Mouse (Mus musculus) thymus, adult 2 months (tissue): ENCODE data around the gene Ppp1r13b. TPM values are rescaled to one million over a fixed set of nuclear protein-coding genes. Genes with fewer than 3 reads are reported as not detected.

Experiments used
- DNase-seq: peaks from one replicate; pipeline ENCODE4 v3.0.0; 2021
- H3K27ac ChIP-seq: fragments of 200-500 bp; 2 replicates; pipeline ENCODE4 v1.5.1; 2012; ENCODE audit warnings: low read length, control low read depth; ENCODE audit not compliant: control insufficient read depth, insufficient read depth
- H3K27me3 ChIP-seq: fragments of 200-500 bp; 2 replicates; pipeline ENCODE4 v1.6.1; 2012; ENCODE audit warnings: mild to moderate bottlenecking, low read length, moderate library complexity, mixed read lengths; ENCODE audit not compliant: control insufficient read depth, insufficient read depth
- H3K36me3 ChIP-seq: fragments of 200-500 bp; 2 replicates; pipeline ENCODE4 v1.6.1; 2012; ENCODE audit warnings: mild to moderate bottlenecking, low read length, moderate library complexity; ENCODE audit not compliant: control insufficient read depth, insufficient read depth
- H3K4me1 ChIP-seq: fragments of 200-500 bp; replicated peaks from 2 replicates; pipeline ENCODE4 v1.6.1; 2012; ENCODE audit warnings: low read length; ENCODE audit not compliant: control insufficient read depth, insufficient read depth
- H3K4me3 ChIP-seq: fragments of 200-500 bp; 2 replicates; pipeline ENCODE4 v1.5.1; 2012; ENCODE audit warnings: mild to moderate bottlenecking, low read length, control low read depth, moderate library complexity; ENCODE audit not compliant: control insufficient read depth, insufficient read depth
- CTCF ChIP-seq: fragments of 200-500 bp; IDR thresholded peaks from 2 replicates; pipeline ENCODE4 v1.5.1; 2012; ENCODE audit warnings: mild to moderate bottlenecking, control low read depth, low read length, moderate library complexity, borderline replicate concordance; ENCODE audit not compliant: control insufficient read depth, poor library complexity, insufficient read depth; ENCODE audit errors: extremely low read depth
- POLR2A ChIP-seq: fragments of 200-500 bp; IDR thresholded peaks from 2 replicates; pipeline ENCODE4 v1.6.1; 2012; ENCODE audit warnings: mild to moderate bottlenecking, low read length, control low read depth, moderate library complexity; ENCODE audit not compliant: control insufficient read depth, poor library complexity, insufficient read depth; ENCODE audit errors: extremely low read depth
- WGBS: fragments of 180-500 bp; shearing (Covaris S2); methylation state at CpG from one replicate; pipeline ENCODE4 v1.1.7; 2018; 5-methylcytosine and 5-hydroxymethylcytosine counted together
- polyA plus RNA-seq: library from polyadenylated mRNA; depleted of rRNA; stranded (reverse); fragments of >200 nt; gene quantifications from 2 replicates; pipeline ENCODE4 v1.2.3, GENCODE M21; 2012

The Ppp1r13b gene
- polyA plus RNA-seq, 1 experiment = 30.1 TPM

- no peak overlapping the region for H3K27ac ChIP-seq
- peak overlapping the region; percentile 68 for H3K4me3 ChIP-seq
- WGBS = 44% methylated on average over 19 of the region's 19 CpGs
- H3K27me3 ChIP-seq = no peaks in the 10 kb centered on the region
- no peak for DNase-seq
- TF ChIP-seq CTCF (no peak), POLR2A (no peak)
- peaks cover 33% of the 10 kb centered on the region for H3K4me1 ChIP-seq
- no peaks in the 10 kb centered on the region for H3K36me3 ChIP-seq
These were observed 92.8 kb downstream of the Ppp1r13b start for GRCm38 (mm10) chr12:111814769-111815762.

GRCm38 (mm10) chr12:111813766-111814617 lies 93.9 kb downstream of the Ppp1r13b start, which contains the start of the genes Xrcc3 and Zfyve21:
Xrcc3 (minus strand) TSS chr12:111813873.
Zfyve21 (plus strand) TSS chr12:111814170.
- WGBS = under 1% methylated on average over 87 of the region's 87 CpGs

GRCm38 (mm10) chr12:111813111-111813765 lies 94.7 kb downstream of the Ppp1r13b start:
- no peak for DNase-seq
- H3K27ac ChIP-seq = no peak overlapping the region
- peaks cover under 1% of the 10 kb centered on the region for H3K36me3 ChIP-seq
- H3K4me3 ChIP-seq = peak overlapping the region; percentile 75
- 7% methylated on average over 27 of the region's 27 CpGs for WGBS
- no peaks in the 10 kb centered on the region for H3K27me3 ChIP-seq
- peaks cover 41% of the 10 kb centered on the region for H3K4me1 ChIP-seq
- TF ChIP-seq POLR2A (no peak), CTCF (no peak)

More at GRCm38 (mm10) chr12:111813766-111814617, 93.9 kb downstream of the Ppp1r13b start, which contains the start of the genes Xrcc3 and Zfyve21:
- peak; percentile 98 for DNase-seq
- Histone ChIP-seq H3K27me3 (no peaks in the 10 kb centered on the region), H3K4me1 (peaks cover 41% of the 10 kb centered on the region), H3K36me3 (no peaks in the 10 kb centered on the region), H3K27ac (no peak within 1 kb of the TSS), H3K4me3 (peak within 1 kb of the TSS; percentile 75)
- TF ChIP-seq CTCF (peak; percentile 50; the same call in 1 of the 2 replicates), POLR2A (peak; percentile 59; the same call in 1 of the 2 replicates)

- Histone ChIP-seq H3K4me3 (no peak overlapping the region), H3K36me3 (peaks cover 7% of the 10 kb centered on the region), H3K27me3 (no peaks in the 10 kb centered on the region), H3K4me1 (peaks cover 41% of the 10 kb centered on the region), H3K27ac (no peak overlapping the region)
- TF ChIP-seq POLR2A (no peak), CTCF (no peak)
- WGBS = 84% methylated on average over 12 of the region's 12 CpGs
- no peak for DNase-seq
These were observed 95.3 kb downstream of the Ppp1r13b start for GRCm38 (mm10) chr12:111812611-111813010.

- no peak for DNase-seq
- WGBS = 86% methylated on average over 13 of the region's 13 CpGs
These were observed 95.8 kb downstream of the Ppp1r13b start for GRCm38 (mm10) chr12:111812075-111812474.

GRCm38 (mm10) chr12:111809762-111810161 lies 98.1 kb downstream of the Ppp1r13b start:
- DNase-seq = peak; percentile 54

More at GRCm38 (mm10) chr12:111812075-111812474, 95.8 kb downstream of the Ppp1r13b start:
- peaks cover 9% of the 10 kb centered on the region for H3K36me3 ChIP-seq
- no peak overlapping the region for H3K4me3 ChIP-seq
- peaks cover 41% of the 10 kb centered on the region for H3K4me1 ChIP-seq
- H3K27me3 ChIP-seq = no peaks in the 10 kb centered on the region
- TF ChIP-seq POLR2A (no peak), CTCF (no peak)
- H3K27ac ChIP-seq = no peak overlapping the region

More at GRCm38 (mm10) chr12:111809762-111810161, 98.1 kb downstream of the Ppp1r13b start:
- WGBS = 12% methylated on average over 9 of the region's 9 CpGs
- H3K27ac ChIP-seq = no peak overlapping the region
- no peak for TF ChIP-seq POLR2A
- no peak for TF ChIP-seq CTCF
- H3K4me1 ChIP-seq = peaks cover 23% of the 10 kb centered on the region
- H3K36me3 ChIP-seq = peaks cover 22% of the 10 kb centered on the region
- H3K4me3 ChIP-seq = no peak overlapping the region
- no peaks in the 10 kb centered on the region for H3K27me3 ChIP-seq
